Mouse (Mus musculus) small intestine, adult 2 months (tissue): Measurements from ENCODE around the gene Kif23.

ENCODE experiments used
- CTCF ChIP-seq: fragments of 200-500 bp; IDR thresholded peaks from 2 replicates; pipeline ENCODE4 v1.5.1; 2012; ENCODE audit warnings: low read depth, mild to moderate bottlenecking, control low read depth, inconsistent platforms, low read length, moderate library complexity, mixed read lengths; ENCODE audit not compliant: insufficient replicate concordance, insufficient read length; ENCODE audit errors: extremely low read depth
- POLR2A ChIP-seq: fragments of 200-500 bp; IDR thresholded peaks from 2 replicates; pipeline ENCODE4 v1.6.1; 2012; ENCODE audit warnings: low read depth, mild to moderate bottlenecking, control low read depth, inconsistent platforms, low read length, moderate library complexity

- TF ChIP-seq CTCF (peak; percentile 90; the same call in 1 of the 2 replicates), POLR2A (no peak)
These were observed 1.1 kb upstream of the Kif23 start for GRCm38 (mm10) chr9:61947402-61948346.
